Mouse (Mus musculus): ENCODE measurements around the gene Adcy1.

Gene Adcy1

GRCm38 (mm10) chr11:7136246-7136855 is 73.1 kb downstream of the Adcy1 start:
- DNase-seq (ENCODE audit: low read depth, low spot score) = no peak

- DNase-seq (ENCODE audit: low read depth, low spot score) = no peak
Observed at GRCm38 (mm10) chr11:7138370-7138769, 75.1 kb downstream of the Adcy1 start.

- DNase-seq (ENCODE audit: low read depth, low spot score) = no peak
Observed at GRCm38 (mm10) chr11:7140449-7140848, 77.2 kb downstream of the Adcy1 start.

GRCm38 (mm10) chr11:7142725-7143124 is 79.4 kb downstream of the Adcy1 start:
- DNase-seq (ENCODE audit: low read depth, low spot score) = no peak

GRCm38 (mm10) chr11:7144369-7144768 is 81.1 kb downstream of the Adcy1 start:
- no peak for DNase-seq (ENCODE audit: low read depth, low spot score)

GRCm38 (mm10) chr11:7145221-7145620 is 81.9 kb downstream of the Adcy1 start:
- no peak for DNase-seq (ENCODE audit: low read depth, low spot score)

- DNase-seq (ENCODE audit: low read depth, low spot score) = no peak
Observed at GRCm38 (mm10) chr11:7147536-7147935, 84.2 kb downstream of the Adcy1 start.

- no peak for DNase-seq (ENCODE audit: low read depth, low spot score)
Observed at GRCm38 (mm10) chr11:7147945-7148344, 84.7 kb downstream of the Adcy1 start.

- no peak for DNase-seq (ENCODE audit: low read depth, low spot score)
Observed at GRCm38 (mm10) chr11:7149471-7149870, 86.2 kb downstream of the Adcy1 start.

- DNase-seq (ENCODE audit: low read depth, low spot score) = no peak
Observed at GRCm38 (mm10) chr11:7150511-7150910, 87.2 kb downstream of the Adcy1 start.

GRCm38 (mm10) chr11:7152371-7152770 is 89.1 kb downstream of the Adcy1 start:
- no peak for DNase-seq (ENCODE audit: low read depth, low spot score)

GRCm38 (mm10) chr11:7153081-7153480 is 89.8 kb downstream of the Adcy1 start:
- DNase-seq (ENCODE audit: low read depth, low spot score) = no peak

GRCm38 (mm10) chr11:7156427-7156826 is 93.1 kb downstream of the Adcy1 start:
- no peak for DNase-seq (ENCODE audit: low read depth, low spot score)

- no peak for DNase-seq (ENCODE audit: low read depth, low spot score)
Observed at GRCm38 (mm10) chr11:7158196-7158595, 94.9 kb downstream of the Adcy1 start.

- DNase-seq (ENCODE audit: low read depth, low spot score) = no peak
Observed at GRCm38 (mm10) chr11:7160146-7160545, 96.9 kb downstream of the Adcy1 start.

- no peak for DNase-seq (ENCODE audit: low read depth, low spot score)
Observed at GRCm38 (mm10) chr11:7160637-7161101, 97.4 kb downstream of the Adcy1 start.

- no peak for DNase-seq (ENCODE audit: low read depth, low spot score)
Observed at GRCm38 (mm10) chr11:7161502-7162174, 98.3 kb downstream of the Adcy1 start.

- DNase-seq (ENCODE audit: low read depth, low spot score) = no peak
Observed at GRCm38 (mm10) chr11:7164416-7164815, 101.1 kb downstream of the Adcy1 start.

- no peak for DNase-seq (ENCODE audit: low read depth, low spot score)
Observed at GRCm38 (mm10) chr11:7169645-7170044, 106.4 kb downstream of the Adcy1 start.

- no peak for DNase-seq (ENCODE audit: low read depth, low spot score)
Observed at GRCm38 (mm10) chr11:7173664-7174063, 110.4 kb downstream of the Adcy1 start.

- DNase-seq (ENCODE audit: low read depth, low spot score) = no peak
Observed at GRCm38 (mm10) chr11:7178724-7179123, 115.4 kb downstream of the Adcy1 start.

GRCm38 (mm10) chr11:7179276-7179675 is 116.0 kb downstream of the Adcy1 start:
- DNase-seq (ENCODE audit: low read depth, low spot score) = no peak

GRCm38 (mm10) chr11:7182409-7183042 is 119.2 kb downstream of the Adcy1 start:
- no peak for DNase-seq (ENCODE audit: low read depth, low spot score)

Measured in c-Kit-negative CD71-positive TER-119-positive erythroid progenitor cells, embryonic 14.5 days (primary cell).